Mouse (Mus musculus) bone marrow, adult 2 months (tissue): ENCODE measurements around the gene Sptbn2.

Source experiments
- CTCF ChIP-seq: fragments of 200-500 bp; IDR thresholded peaks from 2 replicates; pipeline ENCODE4 v1.5.1; 2011; ENCODE audit warnings: low read length, control low read depth; ENCODE audit not compliant: control insufficient read depth, insufficient read depth
- POLR2A ChIP-seq: fragments of 200-500 bp; IDR thresholded peaks from 2 replicates; pipeline ENCODE4 v1.6.1; 2011; ENCODE audit warnings: low read depth, mild to moderate bottlenecking, control low read depth, low read length, borderline replicate concordance; ENCODE audit not compliant: control insufficient read depth

DNA sequence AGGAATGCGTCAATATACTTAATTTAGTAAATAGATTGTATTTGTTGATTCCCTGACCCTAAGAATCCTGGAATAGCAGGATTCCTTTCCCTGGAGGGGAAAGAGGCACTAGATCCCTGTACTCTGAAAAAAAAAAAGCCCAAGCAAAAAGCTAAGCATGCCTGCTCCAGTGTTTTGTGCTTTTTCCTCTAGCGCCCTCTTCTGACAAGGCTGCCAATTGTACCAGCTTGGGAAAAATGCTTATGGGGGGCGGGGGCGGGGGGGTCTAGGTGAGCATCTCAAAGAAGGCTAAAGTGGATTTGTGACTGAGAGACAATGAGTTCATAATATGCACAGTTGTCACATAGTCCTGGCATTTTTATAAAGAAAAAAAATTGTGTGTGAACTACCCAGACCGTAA is 32.6 kb downstream of the Sptbn2 start:
- TF ChIP-seq POLR2A (no peak), CTCF (no peak)
